Mouse (Mus musculus) layer of hippocampus, postnatal 25 days (tissue): ENCODE data around the gene Mageb5. TPM values are rescaled to one million over a fixed set of nuclear protein-coding genes. Genes with fewer than 3 reads are reported as not detected.
"Not testable (repeated sequence)": the region's sequence is repeated elsewhere in the genome, so short reads cannot be mapped to it uniquely, and the experiment has no call there.

Experiments
- DNase-seq, 2 experiments: peaks; one replicate each; pipeline ENCODE4 v3.0.0; 2022; ENCODE audit warnings: mixed read lengths in 2 of 2, low spot score in 1 of 2; ENCODE audit errors: extremely low spot score in 1 of 2
- total RNA-seq, 2 experiments: library from RNA; stranded (reverse); gene quantifications; 2 replicates each; pipeline ENCODE4 v1.2.3; 2021

The Mageb5 gene
- total RNA-seq: not detected

DNA sequence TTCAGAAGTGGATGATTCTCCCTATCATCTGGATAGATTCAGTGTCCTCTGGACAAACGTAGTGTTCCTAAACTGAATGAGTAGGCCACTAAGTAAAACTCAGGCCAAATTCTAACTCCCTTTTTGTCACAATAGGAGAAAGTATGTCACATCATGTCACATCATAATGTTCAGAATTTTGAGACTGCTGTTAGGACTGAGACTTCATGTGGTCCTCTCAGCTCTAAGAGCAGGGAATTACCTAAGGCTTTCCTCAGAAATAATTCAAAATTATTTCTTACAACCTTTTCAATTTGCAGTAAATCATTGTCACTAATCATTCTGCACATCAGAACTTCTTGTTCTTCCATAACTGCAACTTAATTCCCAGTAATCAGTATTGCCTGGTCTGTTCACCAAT, at the start of gene Mageb5:
Mageb5 (minus strand) TSS at position 101 of the 400 bp plus-strand sequence.
- not testable (repeated sequence) for DNase-seq

DNA sequence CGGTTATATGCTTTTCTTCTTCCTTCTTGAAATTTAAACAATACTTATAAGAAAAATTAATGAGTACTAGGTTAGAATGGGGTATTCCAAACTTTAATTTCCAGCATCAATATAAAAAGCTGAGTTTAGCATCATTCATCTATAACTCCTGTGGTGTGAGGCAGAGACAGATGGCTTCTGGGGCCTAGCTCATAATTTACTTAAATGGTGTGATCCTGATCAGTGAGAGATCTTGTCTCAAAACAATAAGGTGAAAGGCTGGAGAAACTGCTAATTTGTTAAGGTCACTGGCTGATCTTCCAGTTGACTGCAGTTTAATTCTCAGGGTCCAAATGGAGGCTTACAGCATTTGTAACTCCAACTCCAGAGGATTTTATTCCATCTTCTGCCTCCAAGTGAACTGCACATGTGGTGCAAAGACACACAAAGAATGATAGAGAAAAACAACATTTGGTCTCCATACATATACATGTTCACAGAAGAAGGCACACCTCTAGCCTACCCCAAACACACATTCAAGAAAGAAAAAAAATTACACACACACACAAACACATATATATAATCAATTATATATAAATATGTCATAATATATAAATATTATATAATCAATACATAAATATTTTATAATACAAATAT, 23.1 kb downstream of the Mageb5 start:
- not testable (repeated sequence) for DNase-seq

Other genes starting within 250 kb of the Mageb5 start
- not detected for gene 1700084M14Rik, start 207.1 kb downstream of the Mageb5 start, total RNA-seq
- gene Gm14781, start 150.8 kb downstream of the Mageb5 start, total RNA-seq: not detected
- not detected for gene Mageb1, start 233.3 kb upstream of the Mageb5 start, total RNA-seq